Mouse (Mus musculus): ENCODE measurements around the gene Tor1b. TPM values are rescaled to one million over a fixed set of nuclear protein-coding genes. Genes with fewer than 3 reads are reported as not detected.

Tor1b gene
- total RNA-seq, 2 experiments from 2014 or later: 40.3 to 40.7 TPM

GRCm38 (mm10) chr2:30994853-30995252 lies 42.1 kb downstream of the Tor1b start:
- DNase-seq: no peak

GRCm38 (mm10) chr2:30995432-30995996 lies 42.8 kb downstream of the Tor1b start:
- no peak for DNase-seq

- DNase-seq: no peak
These were observed 45.9 kb downstream of the Tor1b start for GRCm38 (mm10) chr2:30998443-30999260.

GRCm38 (mm10) chr2:31002857-31003256 lies 50.1 kb downstream of the Tor1b start:
- DNase-seq: no peak

GRCm38 (mm10) chr2:31005453-31005852 lies 52.7 kb downstream of the Tor1b start:
- DNase-seq: no peak

- no peak for DNase-seq
These were observed 53.7 kb downstream of the Tor1b start for GRCm38 (mm10) chr2:31006434-31006833.

GRCm38 (mm10) chr2:31007208-31007607 lies 54.4 kb downstream of the Tor1b start:
- DNase-seq: no peak

Other genes with a start within 250 kb of the Tor1b start
- gene 1700001O22Rik, start 149.3 kb upstream of the Tor1b start, total RNA-seq (2021): 1 to 10 TPM; 4.8 to 5.6 TPM
- 10 to 100 TPM; 31.3 to 37.4 TPM for gene Ntmt1, start 145.1 kb upstream of the Tor1b start, total RNA-seq (2021)
- gene Asb6, start 122.6 kb upstream of the Tor1b start, total RNA-seq (2021): 10 to 100 TPM; 38.4 to 40.6 TPM
- 1 to 10 TPM in 1 of 2 experiments, under 1 TPM in 1; 0.92 to 2.1 TPM for gene Prrx2, start 118.0 kb upstream of the Tor1b start, total RNA-seq (2021)
- 1 to 10 TPM; 2.1 to 2.9 TPM for gene Ptges, start 23.1 kb upstream of the Tor1b start, total RNA-seq (2021)
- gene Tor1a, start 15.0 kb downstream of the Tor1b start, total RNA-seq (2021): 10 to 100 TPM; 48.2 to 52.6 TPM
- gene BC005624, start 29.2 kb downstream of the Tor1b start, total RNA-seq (2021): 10 to 100 TPM; 63.9 to 64.3 TPM
- gene Usp20, start 29.3 kb downstream of the Tor1b start, total RNA-seq (2021): 10 to 100 TPM; 79.3 to 80.4 TPM
- gene Fnbp1, start 189.0 kb downstream of the Tor1b start, total RNA-seq (2021): 100 to 1,000 TPM; 104 to 118 TPM
- 10 to 100 TPM; 41.7 to 47.4 TPM for gene Gpr107, start 199.4 kb downstream of the Tor1b start, total RNA-seq (2021)

All from layer of hippocampus, postnatal 36 days (tissue).